Mouse (Mus musculus) G1E (cell line): Measurements from ENCODE around the gene Wfdc5.

Experiments
- CTCF ChIP-seq: IDR thresholded peaks from 2 replicates; pipeline ENCODE4 v1.5.1; 2012; ENCODE audit warnings: low read depth, low read length, inconsistent platforms, mixed read lengths
- GATA1 ChIP-seq: IDR thresholded peaks from 2 replicates; pipeline ENCODE4 v1.6.1; 2012; ENCODE audit warnings: borderline replicate concordance, low read length, inconsistent platforms, mixed read lengths
- GATA2 ChIP-seq: IDR thresholded peaks from 2 replicates; pipeline ENCODE4 v1.6.1; 2012; ENCODE audit warnings: low read depth, low read length, inconsistent platforms, borderline replicate concordance
- POLR2AphosphoS5 ChIP-seq: IDR thresholded peaks from 2 replicates; pipeline ENCODE4 v1.6.1; 2012; ENCODE audit warnings: low read depth, low read length, inconsistent platforms; ENCODE audit not compliant: insufficient replicate concordance

DNA sequence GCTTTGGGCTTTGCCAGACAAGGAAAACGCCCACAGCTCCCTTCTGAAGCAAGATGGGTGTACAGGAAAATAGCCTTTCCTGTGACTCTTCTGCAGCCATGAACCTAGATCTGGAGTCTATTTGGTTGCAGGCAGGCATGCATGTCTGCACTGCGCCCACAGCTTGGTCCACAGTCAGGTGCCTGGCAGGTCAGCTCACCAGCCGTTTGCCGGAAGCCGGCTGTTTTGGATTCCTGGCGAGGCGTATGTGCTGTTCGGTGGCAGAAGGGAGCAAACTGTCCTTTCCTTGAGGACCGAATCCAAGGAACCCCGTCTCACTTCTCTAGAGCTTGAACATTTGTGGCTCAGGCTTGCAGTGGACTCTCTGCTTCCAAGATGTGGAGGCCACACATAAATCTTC, 28.5 kb downstream of the Wfdc5 start:
- TF ChIP-seq CTCF (no peak), GATA1 (no peak), POLR2AphosphoS5 (no peak), GATA2 (no peak)
